Mouse (Mus musculus) erythroid progenitor cell, adult 5-6 weeks (primary cell): ENCODE measurements around the gene Ablim2. TPM values are rescaled to one million over a fixed set of nuclear protein-coding genes. Genes with fewer than 3 reads are reported as not detected.

Experiments used
- ATAC-seq: replicated peaks from 2 replicates; pipeline ENCODE4 v1.8.0; 2016; ENCODE audit warnings: moderate number of reproducible peaks, mild to moderate bottlenecking, moderate TSS enrichment, inconsistent platforms; ENCODE audit not compliant: poor library complexity, low FRiP score, severe bottlenecking
- total RNA-seq, 2 experiments: library from RNA; stranded (forward) in 1 of 2; stranded (reverse) in 1 of 2; fragments of 150-400 nt in 1 of 2; fragments of 186-747, 209-891 nt in 1 of 2; gene quantifications; 2 replicates each; pipeline versions ENCODE4 v1.2.3 to v1.2.4; 2015 to 2017; ENCODE audit warnings: low replicate concordance in 2 of 2

Ablim2 gene
- total RNA-seq, 2 experiments from 2014 or later = not detected

- no peak for ATAC-seq
Measured at GRCm38 (mm10) chr5:35737231-35737901, 20.3 kb upstream of the Ablim2 start.

GRCm38 (mm10) chr5:35739005-35739404 is 18.7 kb upstream of the Ablim2 start:
- ATAC-seq = no peak

DNA sequence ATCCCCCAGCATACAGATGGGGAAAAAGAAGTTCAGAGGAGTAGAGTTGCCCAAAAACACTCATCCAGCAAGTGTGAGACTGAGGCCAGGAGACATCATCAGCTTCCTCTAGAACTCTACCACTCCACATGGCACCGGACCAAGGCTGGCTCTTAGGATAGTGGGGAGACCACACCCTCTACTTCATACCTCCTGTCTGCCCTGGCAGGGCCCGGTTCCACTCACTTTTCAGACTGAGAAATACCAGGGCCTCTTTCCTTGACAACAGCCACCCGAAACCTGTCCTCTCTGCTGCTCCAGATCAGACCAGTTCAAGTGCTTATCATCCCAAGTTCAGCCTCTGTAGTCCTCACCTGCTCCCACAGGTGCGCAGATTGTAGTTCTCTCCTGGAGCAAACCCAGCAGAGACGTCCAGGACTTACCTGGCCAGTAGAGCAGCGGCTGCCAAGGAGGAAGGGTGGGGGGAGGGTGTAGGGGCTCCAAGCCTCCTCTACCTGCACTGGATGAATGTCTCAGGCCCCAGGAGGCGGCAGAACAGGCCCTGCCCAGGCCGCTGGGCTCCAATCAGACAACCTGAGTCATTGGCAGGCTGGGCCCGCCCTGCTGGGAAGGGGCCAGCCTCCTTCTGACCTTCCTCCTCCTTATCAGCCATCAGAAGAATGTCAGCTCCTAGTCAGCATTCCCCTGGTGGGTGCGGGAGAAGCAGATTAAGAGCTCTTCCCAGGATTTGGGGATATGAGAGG is 18.0 kb upstream of the Ablim2 start, which contains the start of gene Sh3tc1:
TSS of gene Sh3tc1 (minus strand) at position 452 of the 743 bp plus-strand sequence.
- no peak for ATAC-seq

GRCm38 (mm10) chr5:35740716-35741115 is 17.0 kb upstream of the Ablim2 start:
- ATAC-seq = no peak

DNA sequence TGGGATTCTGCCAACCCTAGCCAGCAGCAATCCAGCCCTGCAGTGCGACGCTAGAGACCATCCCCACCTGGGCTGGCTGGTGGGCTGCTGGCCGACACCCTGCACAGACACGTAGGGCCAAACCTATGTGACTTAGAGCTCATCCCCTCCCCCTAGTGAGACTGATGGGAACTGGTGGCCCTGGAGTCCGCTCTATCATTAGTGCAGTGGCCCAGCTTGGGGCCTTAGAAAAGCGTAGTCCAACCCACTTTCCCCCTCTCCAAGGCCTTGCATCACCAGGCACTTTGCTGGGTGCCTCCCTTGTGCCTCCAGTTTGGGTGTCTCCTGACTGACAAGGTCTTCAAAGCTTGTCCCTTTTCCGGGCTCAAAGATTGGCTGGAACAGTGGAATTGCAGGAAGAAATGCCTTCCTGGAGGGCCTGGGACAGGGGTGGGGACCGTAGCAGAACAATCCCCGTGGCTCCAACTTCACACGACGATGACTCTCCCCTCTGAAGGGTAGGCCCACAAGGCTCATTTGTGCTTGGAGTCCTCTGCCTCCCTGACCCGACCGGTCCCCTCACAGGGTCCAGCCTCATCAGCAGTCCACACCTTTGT is 16.4 kb upstream of the Ablim2 start:
- ATAC-seq = no peak

GRCm38 (mm10) chr5:35743238-35743951 is 14.3 kb upstream of the Ablim2 start:
- no peak for ATAC-seq

DNA sequence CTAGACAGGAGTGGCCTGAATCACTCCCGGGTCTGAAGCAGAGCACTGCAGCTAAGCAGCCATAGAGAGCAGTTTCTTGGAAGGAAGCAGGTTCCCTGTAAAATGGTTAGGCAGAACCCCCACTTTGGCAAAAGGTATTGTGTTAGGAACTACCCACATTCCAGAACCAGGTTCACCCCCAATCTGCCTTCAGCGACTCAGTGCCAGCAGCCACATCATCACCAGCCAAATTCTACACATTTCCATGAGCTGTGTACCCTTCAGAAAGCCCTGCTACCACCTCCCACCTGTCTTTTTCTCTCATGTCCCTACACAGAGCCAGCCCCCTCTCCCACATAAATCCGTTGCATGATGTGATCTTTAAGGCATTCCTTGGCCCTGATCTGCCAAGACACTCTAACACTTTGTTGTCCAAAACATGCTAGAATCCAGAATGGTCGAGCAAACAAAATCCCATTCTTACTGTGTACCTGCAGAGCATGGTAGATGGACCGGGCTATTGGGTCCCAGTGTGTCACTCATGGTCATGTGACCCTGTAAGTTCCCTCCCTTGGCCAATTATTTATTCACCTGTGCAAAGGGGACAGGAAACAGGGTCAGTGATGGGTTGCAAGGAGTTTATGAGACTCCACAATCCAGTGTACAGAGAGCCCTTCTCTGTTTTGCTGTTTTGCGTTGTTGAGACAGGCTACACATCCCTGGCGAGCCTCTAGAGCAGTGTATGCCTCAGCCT is 13.5 kb upstream of the Ablim2 start:
- no peak for ATAC-seq

- no peak for ATAC-seq
Measured at GRCm38 (mm10) chr5:35745406-35745805, 12.3 kb upstream of the Ablim2 start.

DNA sequence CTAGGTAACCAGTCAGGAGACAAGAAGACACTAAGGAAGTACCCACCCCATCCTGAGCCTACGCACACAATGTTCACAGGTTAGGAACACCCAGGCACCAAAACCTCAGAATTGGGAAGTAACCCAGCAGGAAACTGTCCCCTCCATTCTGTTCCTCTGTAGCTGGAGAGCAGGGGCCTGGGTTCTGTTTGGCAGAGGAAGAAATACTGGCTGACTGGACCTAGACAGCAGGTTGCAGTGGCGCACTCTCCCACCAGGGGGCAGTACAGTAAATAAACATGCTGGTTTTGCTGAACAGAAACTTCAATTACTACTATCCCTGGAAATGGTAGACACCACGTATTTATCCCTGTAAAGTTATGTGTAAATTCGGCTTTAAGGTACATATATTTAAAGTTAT is 10.8 kb upstream of the Ablim2 start:
- no peak for ATAC-seq

DNA sequence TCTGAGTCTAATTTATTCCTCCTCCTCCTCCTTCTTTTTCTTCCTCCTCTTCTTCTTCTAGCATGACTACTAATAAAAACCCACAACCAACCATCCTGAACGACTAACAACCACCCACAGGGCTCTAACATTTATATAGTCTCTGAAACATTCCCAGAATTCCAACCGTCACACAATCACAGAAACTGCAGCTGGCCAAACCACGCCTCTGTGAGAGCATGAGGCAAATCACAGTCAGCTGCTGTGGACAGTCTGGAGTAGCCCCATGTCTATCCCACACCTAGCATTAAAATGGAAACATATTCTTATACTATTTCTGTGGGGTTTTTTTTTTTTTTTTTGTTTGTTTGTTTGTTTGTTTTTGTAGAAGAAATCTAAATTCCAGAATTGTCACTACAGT is 8.3 kb upstream of the Ablim2 start:
- no peak for ATAC-seq

GRCm38 (mm10) chr5:35750026-35750425 is 7.7 kb upstream of the Ablim2 start:
- no peak for ATAC-seq

- ATAC-seq = no peak
Measured at GRCm38 (mm10) chr5:35751016-35751415, 6.7 kb upstream of the Ablim2 start.

DNA sequence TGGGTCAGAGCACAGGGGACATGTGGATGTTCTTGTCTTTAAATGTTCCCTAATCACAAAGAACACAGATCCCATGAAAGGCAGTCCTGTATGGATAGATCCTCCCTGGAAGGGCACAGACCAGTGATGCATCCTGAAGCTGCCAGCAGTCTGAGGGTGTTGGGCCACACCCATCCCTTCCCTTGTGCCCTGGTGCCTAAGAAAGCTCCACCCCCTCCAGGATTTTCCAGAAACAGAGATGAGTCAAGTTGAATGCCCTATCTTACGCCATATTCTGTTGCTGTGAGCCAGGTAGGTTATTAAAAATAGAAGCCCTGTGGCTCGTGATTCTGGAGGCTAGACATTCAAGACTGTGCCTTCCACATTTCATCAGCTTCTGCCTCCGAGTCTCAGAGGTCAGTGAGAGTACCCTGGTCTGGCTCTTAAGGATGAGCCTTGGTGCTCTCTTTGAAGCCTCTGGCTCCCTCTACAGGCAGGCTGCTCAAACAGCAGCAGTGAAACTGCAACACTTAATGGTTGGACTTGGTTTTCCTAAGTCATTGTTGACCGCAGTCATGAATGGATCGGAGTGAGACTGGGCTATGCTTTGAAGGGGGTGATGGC is 2.4 kb upstream of the Ablim2 start:
- ATAC-seq = no peak

GRCm38 (mm10) chr5:35756020-35756419 is 1.7 kb upstream of the Ablim2 start:
- no peak for ATAC-seq

- ATAC-seq = no peak
Measured at GRCm38 (mm10) chr5:35756997-35757638, 562 bp upstream of the Ablim2 start.

DNA sequence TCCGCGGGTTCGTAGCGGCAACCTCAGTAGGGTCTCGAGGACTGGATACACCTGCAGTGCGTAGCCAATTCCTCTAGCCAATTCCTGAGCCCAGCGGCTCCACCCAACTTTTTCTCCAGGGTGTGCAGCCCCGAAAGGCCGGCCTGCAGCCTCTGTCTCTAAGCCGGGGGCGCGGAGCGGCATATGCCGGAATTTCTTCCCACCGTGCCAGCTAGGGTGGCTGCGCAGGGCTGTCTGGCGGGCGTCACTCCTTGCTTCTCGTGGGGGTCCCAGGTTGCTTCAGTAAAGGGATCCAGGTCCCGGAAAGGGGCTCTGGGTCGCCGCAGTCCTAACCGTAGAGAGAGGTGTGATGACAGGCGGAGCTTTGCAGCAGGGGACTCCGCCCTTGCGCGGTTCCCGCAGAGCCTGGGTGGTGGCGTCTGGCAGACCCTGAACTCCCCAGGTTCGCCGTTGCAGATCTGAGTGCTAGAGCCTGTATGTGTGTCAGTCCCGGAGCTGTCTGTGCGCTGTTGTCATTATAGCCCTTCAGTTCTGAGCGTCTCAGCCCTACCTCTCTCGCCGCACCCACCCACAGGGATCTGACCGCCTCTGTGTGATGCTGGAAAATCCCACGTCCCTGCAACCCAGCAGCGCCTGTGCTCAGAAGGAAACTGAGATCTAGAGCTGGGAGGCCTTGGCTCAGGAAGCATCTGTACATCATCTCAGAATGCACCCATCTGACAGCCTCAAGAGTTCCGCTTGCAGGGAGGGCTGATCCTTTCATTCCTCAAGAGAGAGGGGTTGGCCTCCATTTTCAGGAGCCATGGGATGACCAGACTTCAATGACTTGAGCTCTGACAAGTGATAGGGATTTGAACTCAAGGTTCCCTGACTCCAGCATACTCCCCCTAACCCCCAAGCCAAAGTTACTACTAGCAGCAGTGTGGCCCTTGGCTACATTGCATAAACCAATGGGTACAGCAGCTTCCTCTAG is 687 bp downstream of the Ablim2 start:
- ATAC-seq = no peak

DNA sequence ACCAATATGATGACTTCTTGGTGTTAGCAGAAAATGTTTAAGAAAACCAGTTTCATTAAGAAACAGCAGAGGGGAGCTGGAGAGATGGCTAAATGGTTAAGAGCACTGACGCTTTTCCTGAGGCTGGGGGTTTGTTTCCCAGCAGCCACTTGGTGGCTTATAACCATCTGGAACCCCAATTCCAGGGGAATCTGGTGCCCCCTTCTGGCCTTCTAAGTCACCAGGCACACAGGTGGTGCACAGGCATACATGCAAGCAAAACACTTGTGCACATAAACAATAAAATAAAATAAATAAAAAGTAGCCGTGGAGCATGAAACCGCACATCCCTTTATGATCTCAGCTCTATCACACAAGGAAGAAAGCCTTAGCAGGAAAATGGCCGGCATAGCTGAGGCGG is 3.6 kb downstream of the Ablim2 start:
- ATAC-seq = no peak

- ATAC-seq = no peak
Measured at GRCm38 (mm10) chr5:35762388-35762787, 4.7 kb downstream of the Ablim2 start.
